Mouse (Mus musculus): ENCODE results near the gene Slc1a3. TPM values are rescaled to one million over a fixed set of nuclear protein-coding genes. Genes with fewer than 3 reads are reported as not detected.
A peak's percentile ranks its signal among the peaks of the same experiment; 100 is the strongest.

Slc1a3 gene
- total RNA-seq, 2 experiments from 2014 or later, result 10.4 to 18.5 TPM

GRCm38 (mm10) chr15:8659483-8659971, 51.0 kb downstream of the Slc1a3 start:
- no peak for DNase-seq

GRCm38 (mm10) chr15:8658086-8658980, 52.2 kb downstream of the Slc1a3 start:
- DNase-seq, result no peak

DNA sequence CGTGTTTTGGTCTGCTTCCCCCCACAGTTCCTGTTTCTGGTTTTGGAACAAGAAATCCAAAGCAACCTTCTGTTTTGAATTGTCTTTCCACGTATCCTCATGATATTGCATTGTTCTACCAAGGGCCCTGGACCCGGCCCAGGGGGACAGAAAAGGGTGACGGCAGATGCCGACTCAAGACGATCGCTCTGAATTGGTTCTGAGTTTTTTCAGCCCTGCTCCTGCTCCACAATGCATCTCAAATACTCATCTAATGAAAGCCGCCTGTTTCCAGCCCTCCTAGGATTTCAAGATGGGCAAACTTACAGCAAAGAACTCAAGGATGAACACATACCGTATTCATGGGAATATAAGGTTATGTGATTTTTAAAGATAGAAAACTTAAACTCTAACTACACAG, 55.3 kb downstream of the Slc1a3 start:
- no peak for DNase-seq

DNA sequence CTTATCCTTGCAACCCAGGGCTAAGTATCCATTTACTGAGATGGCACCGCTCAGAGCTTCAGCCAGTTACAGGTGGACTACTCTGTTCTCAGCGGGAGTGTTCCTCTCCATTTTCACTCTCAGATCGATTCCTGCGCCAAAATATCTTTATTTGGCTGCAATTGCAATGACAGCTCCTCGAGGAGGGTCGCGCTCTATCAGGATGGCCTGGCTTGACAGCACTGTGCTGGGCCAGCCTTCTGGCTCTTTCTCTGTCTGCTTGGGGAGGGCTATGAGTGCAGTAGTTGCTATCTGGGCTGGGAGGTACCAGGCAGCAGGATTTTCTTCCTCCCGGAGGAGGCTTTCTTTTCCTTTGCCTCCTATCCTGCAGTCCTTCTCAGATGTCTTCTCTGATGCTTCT, 57.9 kb downstream of the Slc1a3 start:
- DNase-seq, result no peak

- no peak for DNase-seq
Observed at GRCm38 (mm10) chr15:8643997-8644692, 66.4 kb downstream of the Slc1a3 start.

DNA sequence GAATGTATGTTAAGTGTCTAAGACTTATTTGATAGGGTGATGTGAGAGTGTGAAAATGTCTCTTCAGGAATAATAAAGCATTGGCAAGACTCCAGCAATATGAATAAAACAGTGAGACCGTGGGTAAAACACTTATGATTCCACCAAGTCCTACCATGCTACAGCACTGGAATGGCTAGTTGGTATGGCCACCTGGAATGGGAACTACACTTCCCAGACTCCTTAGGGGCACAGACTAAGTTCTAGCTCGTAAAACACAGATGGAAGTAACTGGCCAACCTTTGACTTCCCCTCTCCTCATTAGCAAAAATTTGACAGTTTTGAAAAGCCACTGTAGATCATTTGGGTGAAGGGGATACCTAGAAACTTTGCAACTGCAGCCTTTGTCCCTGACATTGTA, 70.7 kb downstream of the Slc1a3 start:
- DNase-seq, result no peak

DNA sequence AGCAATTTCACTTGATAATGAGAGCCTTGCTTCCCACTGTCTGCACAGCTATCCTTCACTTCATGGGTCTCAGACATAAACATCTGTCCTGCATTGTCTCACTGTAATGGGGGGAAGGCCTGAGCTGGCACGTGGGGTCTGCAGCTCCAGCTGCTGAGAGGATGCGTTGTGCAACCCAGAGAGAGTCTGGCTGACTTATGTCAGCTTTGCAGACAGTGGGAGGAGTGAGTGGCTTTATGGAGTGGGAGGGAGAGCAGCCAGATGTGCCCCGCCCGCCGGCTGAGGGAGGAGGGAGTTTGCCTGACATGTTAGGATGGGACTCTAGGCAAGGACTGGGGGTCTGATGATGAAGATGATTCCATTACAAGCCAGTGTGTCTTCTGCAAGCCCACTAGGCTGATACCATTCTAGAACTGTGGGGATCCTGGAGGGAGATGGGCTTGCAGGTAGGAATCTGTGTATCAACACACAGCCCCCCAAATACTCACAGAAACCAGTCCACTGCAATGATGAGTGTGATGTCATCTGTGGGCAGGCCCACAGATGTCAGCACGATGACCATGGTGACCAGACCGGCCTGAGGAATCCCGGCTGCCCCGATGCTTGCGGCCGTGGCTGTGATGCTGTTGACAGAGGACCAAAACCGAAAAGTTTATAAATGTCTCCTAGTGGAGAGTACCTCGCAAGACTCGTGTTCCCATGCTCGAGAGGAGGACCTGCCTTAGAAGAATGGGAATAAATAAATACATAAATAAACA, 71.8 kb downstream of the Slc1a3 start:
- no peak for DNase-seq

- no peak for DNase-seq
Observed at GRCm38 (mm10) chr15:8637283-8637682, 73.3 kb downstream of the Slc1a3 start.

GRCm38 (mm10) chr15:8635974-8636373, 74.6 kb downstream of the Slc1a3 start:
- no peak for DNase-seq

- DNase-seq, result no peak
Observed at GRCm38 (mm10) chr15:8634807-8635206, 75.8 kb downstream of the Slc1a3 start.

DNA sequence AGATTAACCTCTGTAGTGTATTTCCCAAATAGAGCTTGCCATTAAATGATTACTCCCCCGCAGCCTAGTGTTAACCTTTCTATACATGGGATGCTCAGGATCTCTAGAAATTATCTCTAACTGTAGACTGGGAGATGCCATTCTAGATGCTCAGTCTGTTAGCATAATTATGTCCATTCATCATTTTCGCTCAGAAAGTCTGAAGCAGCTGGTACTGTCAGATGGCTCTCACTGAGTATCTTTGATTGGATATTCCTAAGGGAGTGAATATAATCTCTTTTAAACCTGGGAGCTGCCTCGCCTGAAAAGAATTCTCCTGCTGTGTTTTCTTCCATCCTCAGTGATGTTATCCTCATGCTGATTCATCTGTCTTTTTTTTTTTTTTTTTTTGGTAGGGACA, 76.2 kb downstream of the Slc1a3 start:
- no peak for DNase-seq

- DNase-seq, result peak; percentile 73
Observed at GRCm38 (mm10) chr15:8633375-8633774, 77.2 kb downstream of the Slc1a3 start.

DNA sequence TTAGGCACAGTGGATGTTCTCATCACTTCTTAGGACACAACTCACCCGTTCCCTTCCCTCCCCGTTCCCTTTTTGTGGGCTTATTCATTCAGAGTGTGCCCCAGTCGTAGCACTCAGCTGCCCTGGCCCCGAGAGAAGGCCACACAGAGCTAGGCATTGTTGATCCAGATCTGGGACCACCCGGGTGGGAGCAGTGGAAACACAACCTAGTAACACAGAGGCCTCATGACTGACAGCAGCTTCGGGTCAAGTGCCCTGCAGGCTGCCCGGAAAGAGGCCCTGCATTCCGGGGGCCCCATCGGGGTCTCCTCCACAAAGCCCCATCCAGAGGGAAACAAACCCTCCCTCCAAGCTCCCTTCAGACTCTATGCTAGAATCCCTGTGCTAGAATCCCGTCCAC, 78.2 kb downstream of the Slc1a3 start:
- no peak for DNase-seq

GRCm38 (mm10) chr15:8629317-8629831, 81.2 kb downstream of the Slc1a3 start:
- DNase-seq, result peak; percentile 83

- no peak for DNase-seq
Observed at GRCm38 (mm10) chr15:8628150-8628549, 82.4 kb downstream of the Slc1a3 start.

DNA sequence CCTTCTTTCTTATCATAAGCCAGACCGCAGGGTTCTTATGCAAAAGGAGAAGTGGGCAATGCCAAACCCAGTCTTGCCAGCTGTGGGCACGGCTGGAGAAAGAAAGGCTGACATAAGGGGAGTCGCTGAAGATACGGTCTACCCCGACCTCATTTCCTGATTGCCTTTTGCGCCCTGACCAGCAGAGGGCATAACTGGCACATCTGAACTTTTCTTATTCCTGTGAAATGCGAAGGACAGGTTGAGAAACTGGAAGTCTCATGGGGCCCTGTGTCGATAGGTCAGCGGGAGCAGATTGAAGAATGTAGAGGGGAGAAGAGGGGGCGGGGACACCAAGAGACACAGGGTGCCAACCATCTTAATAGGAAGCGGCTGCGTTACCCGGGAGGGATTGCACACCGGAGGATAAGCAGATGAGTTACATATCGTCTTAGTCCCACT, 83.4 kb downstream of the Slc1a3 start:
- DNase-seq, result peak; percentile 74

DNA sequence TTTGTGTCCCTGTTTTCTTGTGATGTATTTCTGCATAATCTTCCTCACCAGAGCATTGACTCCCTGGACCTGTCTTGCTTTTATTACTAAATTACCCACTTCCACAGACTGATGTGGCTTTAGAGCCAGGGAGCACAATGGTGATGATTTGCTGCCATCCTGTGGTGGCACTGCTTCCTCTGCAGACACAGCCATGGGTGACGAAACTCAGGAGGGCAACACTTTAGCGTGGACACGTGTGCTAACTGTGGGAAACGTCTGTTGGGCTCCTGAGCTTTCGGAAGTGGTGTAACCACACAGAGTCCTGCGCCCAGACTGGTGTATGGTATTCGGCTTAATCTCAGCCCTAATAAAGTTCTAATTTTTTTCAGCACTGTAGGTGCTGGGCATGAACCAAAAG, 85.2 kb downstream of the Slc1a3 start:
- DNase-seq, result peak; percentile 64

GRCm38 (mm10) chr15:8623879-8624278, 86.7 kb downstream of the Slc1a3 start:
- DNase-seq, result no peak

GRCm38 (mm10) chr15:8619479-8620026, 91.0 kb downstream of the Slc1a3 start:
- no peak for DNase-seq

DNA sequence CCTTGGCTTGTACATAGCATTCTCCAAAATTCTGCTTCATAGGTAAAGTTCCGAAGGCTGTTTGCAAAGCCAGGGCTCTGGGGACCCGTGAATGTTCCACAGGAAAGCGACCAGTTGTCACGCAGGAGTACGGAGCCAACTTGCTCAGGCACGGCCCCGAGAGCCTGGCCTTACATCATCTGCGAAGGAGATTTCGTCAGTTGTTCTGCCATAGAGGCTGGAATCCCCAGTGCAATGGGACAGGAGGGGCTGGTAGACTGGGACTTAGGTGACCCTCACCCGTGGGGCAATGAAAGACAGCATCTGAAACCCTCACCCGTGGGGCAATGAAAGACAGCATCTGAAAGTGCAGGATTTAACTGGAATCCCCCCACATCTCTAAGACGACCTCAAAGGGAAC, 94.3 kb downstream of the Slc1a3 start:
- DNase-seq, result peak; percentile 63

- DNase-seq, result peak; percentile 19
Observed at GRCm38 (mm10) chr15:8615511-8616224, 94.9 kb downstream of the Slc1a3 start.
